Comparison of ENCODE assay signal across 17 mouse cellular contexts in the genomic region with DNA sequence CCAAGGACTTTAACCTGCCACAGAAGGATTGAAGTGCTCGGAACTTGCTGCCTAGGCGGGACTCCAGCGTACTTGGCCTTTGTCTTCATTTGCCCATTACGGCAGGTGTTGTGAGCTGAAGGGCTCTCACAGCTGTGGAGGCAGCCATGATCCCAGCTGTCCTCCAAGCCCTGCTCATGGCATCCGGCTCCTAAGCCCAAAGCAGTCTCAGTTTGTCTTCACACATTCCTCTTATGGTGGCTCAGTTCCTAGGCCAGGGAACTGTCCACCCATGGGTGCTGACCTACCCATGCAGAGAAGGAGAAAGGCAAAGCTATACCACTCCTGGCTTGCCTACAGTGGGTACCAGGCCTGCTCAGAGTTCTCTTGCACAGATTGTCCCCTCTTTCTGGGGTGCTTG.
DNase-seq lines count a peak whose midpoint lies in the region; ATAC-seq and TF ChIP-seq lines count a peak whose summit lies in the region.
"Had no signal": no experiment of that assay in that cellular context is flagged by ENCODE, and none has a peak within 500 bp of the region (broad histone marks: within the 10 kb centered on the region; RNA-seq: fewer than 3 reads in every experiment).

No protein-coding gene starts in this region.

- H3K36me3 ChIP-seq in kidney, postnatal 0 days (ENCODE audit: insufficient read depth, low read length), result no peaks in the 10 kb centered on the region
- H3K36me3 ChIP-seq in kidney, embryonic 14.5 days (ENCODE audit: control insufficient read depth, insufficient read depth, low read length), result no peaks in the 10 kb centered on the region
- H3K36me3 ChIP-seq in midbrain, embryonic 10.5 days, result no peaks in the 10 kb centered on the region
- H3K36me3 ChIP-seq in midbrain, embryonic 11.5 days (ENCODE audit: control insufficient read depth, insufficient read depth, low read length), result no peaks in the 10 kb centered on the region
- no peaks in the 10 kb centered on the region for H3K36me3 ChIP-seq in stomach, postnatal 0 days (ENCODE audit: control insufficient read depth, insufficient read depth, low read length)
- H3K36me3 ChIP-seq: embryonic facial prominence, embryonic 15.5 days; intestine, embryonic 15.5 days had no signal

- no peak for ATAC-seq in kidney, postnatal 0 days (replicated peaks; ENCODE audit: low FRiP score, low read depth)
- no peak for ATAC-seq in kidney, embryonic 14.5 days (ENCODE audit: low FRiP score, low TSS enrichment)
- no peak for ATAC-seq in midbrain, embryonic 11.5 days (ENCODE audit: low FRiP score)
- ATAC-seq in stomach, postnatal 0 days (ENCODE audit: low FRiP score, low TSS enrichment), result no peak
- ATAC-seq: activated CD4-positive, CD25-positive, alpha-beta regulatory T cell, adult 4 months; forebrain, postnatal 0 days; intestine, embryonic 15.5 days; liver, postnatal 0 days had no signal

- H3K4me1 ChIP-seq in kidney, postnatal 0 days (replicated peaks; ENCODE audit: insufficient read depth, low read length), result no peaks in the 10 kb centered on the region
- no peaks in the 10 kb centered on the region for H3K4me1 ChIP-seq in kidney, embryonic 14.5 days (ENCODE audit: control insufficient read depth, insufficient read depth, low read length)
- H3K4me1 ChIP-seq in midbrain, embryonic 10.5 days, result peaks cover 3% of the 10 kb centered on the region; the same call in 1 of the 2 replicates
- no peaks in the 10 kb centered on the region for H3K4me1 ChIP-seq in midbrain, embryonic 11.5 days (ENCODE audit: control insufficient read depth, insufficient read depth, low read length)
- no peaks in the 10 kb centered on the region for H3K4me1 ChIP-seq in stomach, postnatal 0 days (replicated peaks; ENCODE audit: control insufficient read depth, insufficient read depth)
- H3K4me1 ChIP-seq: intestine, embryonic 15.5 days had no signal

- TF ChIP-seq CTCF in kidney, postnatal 0 days (IDR thresholded peaks at IDR 0.05; ENCODE audit: low read depth), result no peak
- TF ChIP-seq CTCF in stomach, postnatal 0 days (IDR thresholded peaks at IDR 0.05; ENCODE audit: low read depth), result no peak

- H3K9ac ChIP-seq in kidney, postnatal 0 days (ENCODE audit: low read depth, low read length), result no peak overlapping the region
- no peak overlapping the region for H3K9ac ChIP-seq in kidney, embryonic 14.5 days (ENCODE audit: low read depth, low read length)
- H3K9ac ChIP-seq in midbrain, embryonic 11.5 days (ENCODE audit: low read length), result no peak overlapping the region
- H3K9ac ChIP-seq in stomach, postnatal 0 days (ENCODE audit: low read length), result no peak overlapping the region
- H3K9ac ChIP-seq: embryonic facial prominence, embryonic 15.5 days; forebrain, postnatal 0 days; intestine, embryonic 15.5 days; liver, postnatal 0 days had no signal

- no peak overlapping the region for H3K27ac ChIP-seq in kidney, postnatal 0 days
- H3K27ac ChIP-seq in kidney, embryonic 14.5 days (ENCODE audit: low read depth, low read length), result no peak overlapping the region
- 0 out of 2 replicates have a peak overlapping the region, but pooled peaks have one; percentile 30 for H3K27ac ChIP-seq in midbrain, embryonic 10.5 days (replicated peaks)
- H3K27ac ChIP-seq in midbrain, embryonic 11.5 days (ENCODE audit: low read depth, low read length), result no peak overlapping the region
- H3K27ac ChIP-seq in stomach, postnatal 0 days (replicated peaks), result no peak overlapping the region
- H3K27ac ChIP-seq: embryonic facial prominence, embryonic 15.5 days; heart, adult 2 months; intestine, embryonic 15.5 days had no signal

- 71% methylated on average over 5 of the region's 5 CpGs for WGBS in kidney, postnatal 0 days
- WGBS in kidney, embryonic 14.5 days, result 78% methylated on average over 5 of the region's 5 CpGs
- 81% methylated on average over 5 of the region's 5 CpGs for WGBS in midbrain, embryonic 10.5 days
- 84% methylated on average over 5 of the region's 5 CpGs for WGBS in midbrain, embryonic 11.5 days
- WGBS in stomach, postnatal 0 days, result 67% methylated on average over 5 of the region's 5 CpGs

- no peaks in the 10 kb centered on the region for H3K27me3 ChIP-seq in kidney, postnatal 0 days (ENCODE audit: insufficient read depth, low read length)
- H3K27me3 ChIP-seq in kidney, embryonic 14.5 days (ENCODE audit: control insufficient read depth, insufficient read depth, low read length), result no peaks in the 10 kb centered on the region
- no peaks in the 10 kb centered on the region for H3K27me3 ChIP-seq in midbrain, embryonic 10.5 days (ENCODE audit: low read depth, poor library complexity, severe bottlenecking)
- no peaks in the 10 kb centered on the region for H3K27me3 ChIP-seq in midbrain, embryonic 11.5 days (ENCODE audit: control insufficient read depth, insufficient read depth, low read length)
- no peaks in the 10 kb centered on the region for H3K27me3 ChIP-seq in stomach, postnatal 0 days (ENCODE audit: control insufficient read depth, insufficient read depth, low read length)
- H3K27me3 ChIP-seq: intestine, embryonic 15.5 days had no signal

- H3K9me3 ChIP-seq in kidney, postnatal 0 days (replicated peaks; ENCODE audit: low read length), result no peaks in the 10 kb centered on the region
- H3K9me3 ChIP-seq in kidney, embryonic 14.5 days (ENCODE audit: control insufficient read depth, low read length), result no peaks in the 10 kb centered on the region
- no peaks in the 10 kb centered on the region for H3K9me3 ChIP-seq in midbrain, embryonic 10.5 days (replicated peaks)
- no peaks in the 10 kb centered on the region for H3K9me3 ChIP-seq in midbrain, embryonic 11.5 days (ENCODE audit: control insufficient read depth, low read length)
- H3K9me3 ChIP-seq in stomach, postnatal 0 days (ENCODE audit: control insufficient read depth, low read length), result no peaks in the 10 kb centered on the region
- H3K9me3 ChIP-seq: embryonic facial prominence, embryonic 15.5 days; intestine, embryonic 15.5 days had no signal

- no peak overlapping the region for H3K4me2 ChIP-seq in kidney, postnatal 0 days (ENCODE audit: low read length)
- H3K4me2 ChIP-seq in kidney, embryonic 14.5 days (replicated peaks; ENCODE audit: low read depth, low read length), result no peak overlapping the region
- no peak overlapping the region for H3K4me2 ChIP-seq in midbrain, embryonic 11.5 days
- H3K4me2 ChIP-seq in stomach, postnatal 0 days (replicated peaks; ENCODE audit: low read depth), result no peak overlapping the region
- H3K4me2 ChIP-seq: embryonic facial prominence, embryonic 15.5 days; intestine, embryonic 15.5 days had no signal

- DNase-seq in kidney, postnatal 0 days (ENCODE audit: low spot score), result peak; percentile 39
- no peak for DNase-seq in midbrain, embryonic 10.5 days (ENCODE audit: low spot score)
- no peak for DNase-seq in midbrain, embryonic 11.5 days (ENCODE audit: low spot score, missing footprints)
- peak; percentile 38 for DNase-seq in embryo, embryonic 10.5 days (ENCODE audit: low spot score)
- peak; percentile 40 for DNase-seq in stomach, postnatal 0 days (ENCODE audit: low spot score)
- no peak for DNase-seq in testis, postnatal 14 days (ENCODE audit: low spot score)
- no peak for DNase-seq in right cerebral cortex, adult 2 months (ENCODE audit: low spot score in 2 of 2)
- DNase-seq: cerebellum, adult 9-10 months; forebrain, postnatal 0 days; heart, adult 2 months; heart, postnatal 36 days; liver, postnatal 0 days; midbrain, embryonic 14.5 days had no signal

- TF ChIP-seq EP300 in stomach, postnatal 0 days (optimal IDR thresholded peaks at IDR 0.05), result no peak

- H3K4me3 ChIP-seq in kidney, postnatal 0 days (replicated peaks; ENCODE audit: low read depth, low read length), result no peak overlapping the region
- no peak overlapping the region for H3K4me3 ChIP-seq in kidney, embryonic 14.5 days (ENCODE audit: low read length)
- no peak overlapping the region for H3K4me3 ChIP-seq in midbrain, embryonic 10.5 days
- H3K4me3 ChIP-seq in midbrain, embryonic 11.5 days (ENCODE audit: low read depth, low read length), result no peak overlapping the region
- H3K4me3 ChIP-seq in stomach, postnatal 0 days (ENCODE audit: low read depth, low read length), result no peak overlapping the region
- H3K4me3 ChIP-seq: embryonic facial prominence, embryonic 15.5 days; heart, adult 2 months; intestine, embryonic 15.5 days had no signal

Comparison
In these comparisons a context has a peak if more than half of its experiments do, and no peak if none do; other contexts are left out.
1. DNase-seq: peak in kidney, postnatal 0 days (single experiment), embryo, embryonic 10.5 days (single experiment) and stomach, postnatal 0 days (single experiment); none in midbrain, embryonic 10.5 days (single experiment), midbrain, embryonic 11.5 days (single experiment), testis, postnatal 14 days (single experiment) and right cerebral cortex, adult 2 months (0 of 2).